Mouse (Mus musculus) small intestine, adult 2 months (tissue): ENCODE data around the gene Hlcs.

Experiments used
- CTCF ChIP-seq: fragments of 200-500 bp; IDR thresholded peaks from 2 replicates; pipeline ENCODE4 v1.5.1; 2012; ENCODE audit warnings: low read depth, mild to moderate bottlenecking, control low read depth, inconsistent platforms, low read length, moderate library complexity, mixed read lengths; ENCODE audit not compliant: insufficient replicate concordance, insufficient read length; ENCODE audit errors: extremely low read depth
- POLR2A ChIP-seq: fragments of 200-500 bp; IDR thresholded peaks from 2 replicates; pipeline ENCODE4 v1.6.1; 2012; ENCODE audit warnings: low read depth, mild to moderate bottlenecking, control low read depth, inconsistent platforms, low read length, moderate library complexity

DNA sequence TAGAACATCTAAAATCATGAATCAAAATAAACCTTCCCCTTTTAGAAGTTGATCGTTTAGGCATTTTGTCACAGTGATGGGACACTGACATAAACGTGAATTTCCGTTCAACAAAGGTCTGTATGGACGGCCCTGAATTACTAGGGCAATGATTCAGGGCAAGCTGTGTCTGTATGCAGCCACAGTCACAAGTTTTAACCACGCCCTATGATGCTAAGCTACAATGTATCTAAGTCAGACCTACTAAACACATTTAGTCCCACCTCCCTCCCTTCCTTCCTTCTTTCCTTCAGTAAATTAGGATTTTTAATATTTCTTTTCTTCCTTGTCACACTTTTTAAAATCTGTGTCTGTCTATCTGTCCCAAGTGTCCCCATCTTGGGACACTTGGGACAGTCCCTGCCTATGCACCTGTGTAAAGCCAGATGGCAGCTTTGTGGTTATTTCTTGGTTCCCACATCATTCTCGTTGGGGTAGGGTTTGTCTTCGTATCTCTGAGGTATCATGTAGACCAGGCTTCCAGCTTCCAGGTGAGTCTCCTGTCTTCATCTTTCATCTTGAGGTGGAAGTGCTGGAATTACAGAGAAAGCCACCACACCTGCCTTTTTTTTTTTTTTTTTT is 137.9 kb downstream of the Hlcs start:
- TF ChIP-seq CTCF (no peak), POLR2A (no peak)
